Mouse (Mus musculus) adrenal gland (tissue): ENCODE results near the gene Man2a2.
"Not testable (repeated sequence)": the region's sequence is repeated elsewhere in the genome, so short reads cannot be mapped to it uniquely, and the experiment has no call there.

ENCODE experiments used
- intact Hi-C: fragments of 180-260 bp; cut with DNase I; formaldehyde crosslinking; loops from one replicate; pipeline ENCODE4 v1.15.1; 2025

Man2a2 gene

DNA sequence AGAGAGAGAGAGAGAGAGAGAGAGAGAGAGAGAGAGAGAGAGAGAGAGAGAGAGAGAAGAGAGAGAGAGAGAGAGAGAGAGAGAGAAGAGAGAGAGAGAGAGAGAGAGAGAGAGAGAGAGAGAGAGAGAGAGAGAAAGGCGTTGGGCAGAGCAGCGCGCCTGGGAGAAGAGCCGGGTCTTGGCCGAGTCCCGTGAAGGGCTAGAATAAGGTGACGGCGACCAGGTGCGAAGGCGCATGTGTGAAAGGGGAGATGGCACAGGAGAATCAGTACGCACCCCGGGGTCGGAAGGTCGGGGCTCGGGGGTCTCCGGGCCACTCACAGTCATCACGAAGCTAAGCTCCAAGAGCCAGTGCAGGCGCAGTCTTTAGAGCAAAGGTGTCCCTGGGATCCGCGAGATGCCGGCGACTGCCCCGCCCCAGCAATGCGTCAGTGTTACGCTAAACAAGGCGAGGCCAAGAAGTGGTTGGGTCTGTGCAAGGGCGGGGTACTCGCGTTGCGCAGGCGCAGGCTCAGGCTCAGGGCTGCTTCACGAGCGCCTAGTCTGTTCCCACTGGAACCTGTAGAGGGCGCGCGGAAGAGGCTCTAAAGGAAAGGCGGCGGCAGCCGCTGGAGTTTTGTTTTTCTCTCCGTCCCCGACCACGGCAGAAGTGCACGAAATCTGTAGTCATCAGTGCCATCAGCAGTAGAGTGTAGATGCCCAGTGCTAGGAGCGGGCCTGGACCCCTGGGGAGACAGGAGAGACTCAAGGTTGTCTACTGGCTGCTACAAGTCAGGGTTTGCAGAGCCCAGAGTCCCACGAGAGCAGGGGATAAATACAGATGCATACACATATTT is 31.2 kb downstream of the Man2a2 start:
- intact Hi-C loops: no loop called here

DNA sequence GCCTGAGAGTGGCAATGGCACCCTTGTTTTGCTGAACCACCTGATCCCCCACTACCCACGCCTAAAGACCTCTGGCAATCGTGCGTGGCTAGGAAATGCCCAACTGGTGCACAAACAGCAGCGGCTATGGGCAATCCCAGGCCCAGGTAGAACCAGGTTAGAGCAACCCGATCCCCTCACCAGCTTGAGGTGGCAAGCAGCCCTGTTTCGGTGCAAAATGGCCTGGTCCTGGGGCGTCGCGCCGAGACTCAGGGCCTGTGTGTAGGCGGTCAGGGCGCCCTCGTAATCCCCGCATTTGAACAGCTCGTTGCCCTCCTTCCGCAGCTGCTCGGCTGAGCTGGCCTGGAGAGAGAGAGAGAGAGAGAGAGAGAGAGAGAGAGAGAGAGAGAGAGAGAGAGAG is 31.8 kb downstream of the Man2a2 start:
- intact Hi-C loops: no loop called here

DNA sequence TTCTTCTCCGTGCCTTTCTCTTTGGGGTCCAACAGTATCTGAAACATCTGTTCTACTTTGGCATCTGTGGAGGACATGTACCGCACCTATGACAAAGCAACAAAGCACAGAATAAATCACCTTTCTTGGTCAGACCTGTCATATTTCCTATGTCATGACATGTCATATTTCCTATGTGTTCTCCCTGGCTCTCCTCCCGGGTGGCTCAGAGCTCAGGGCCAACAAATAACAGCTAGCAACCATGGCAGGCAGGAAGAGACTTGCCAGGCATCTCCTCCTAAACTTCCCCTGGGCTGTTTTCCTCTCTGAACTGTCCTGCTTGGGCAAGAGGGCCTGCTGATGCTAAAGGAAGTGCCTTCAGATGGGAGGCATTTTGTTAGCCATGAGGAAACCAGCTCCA is 34.2 kb downstream of the Man2a2 start:
- intact Hi-C loops: no loop called here

DNA sequence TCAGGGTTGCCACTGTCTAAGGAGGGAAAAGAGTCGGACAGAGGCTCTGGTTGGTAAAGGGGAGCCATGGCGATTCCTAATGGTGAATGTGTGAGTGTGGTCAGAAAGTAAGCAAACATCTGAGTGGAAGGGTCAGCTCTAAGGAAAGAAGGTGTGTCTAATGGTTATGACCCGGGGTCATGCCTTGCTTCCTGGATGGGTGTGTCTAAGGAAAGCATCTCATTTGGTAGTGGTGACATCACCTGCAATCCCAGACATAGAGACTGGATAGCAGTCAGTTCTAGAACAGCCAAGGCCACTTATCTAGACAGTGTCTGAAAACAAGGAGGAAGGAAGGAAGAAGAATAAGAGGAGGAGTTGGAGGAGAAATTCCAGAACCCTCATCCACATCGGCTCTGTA is 36.3 kb downstream of the Man2a2 start:
- intact Hi-C loops: no loop called here

DNA sequence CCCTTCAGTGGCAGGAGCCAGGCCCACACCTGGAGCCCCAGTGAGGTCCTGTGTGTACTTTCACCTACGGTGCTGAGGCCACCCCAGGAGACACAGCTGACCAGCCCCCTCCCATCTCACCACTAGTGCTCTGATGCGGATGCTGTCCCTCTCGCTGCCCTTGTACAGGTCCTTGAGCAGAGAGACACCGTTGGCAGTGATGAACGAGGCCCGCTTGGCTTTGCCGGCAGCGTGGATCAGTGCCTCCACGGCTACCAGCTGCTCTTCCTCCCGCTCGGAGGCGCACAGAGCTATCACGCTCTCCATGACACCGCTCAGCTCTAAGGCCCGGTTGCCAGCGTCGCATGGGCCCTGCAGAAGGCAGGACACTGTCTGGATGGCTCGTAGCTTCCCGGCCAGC is 39.7 kb downstream of the Man2a2 start:
- intact Hi-C loops: no loop called here

DNA sequence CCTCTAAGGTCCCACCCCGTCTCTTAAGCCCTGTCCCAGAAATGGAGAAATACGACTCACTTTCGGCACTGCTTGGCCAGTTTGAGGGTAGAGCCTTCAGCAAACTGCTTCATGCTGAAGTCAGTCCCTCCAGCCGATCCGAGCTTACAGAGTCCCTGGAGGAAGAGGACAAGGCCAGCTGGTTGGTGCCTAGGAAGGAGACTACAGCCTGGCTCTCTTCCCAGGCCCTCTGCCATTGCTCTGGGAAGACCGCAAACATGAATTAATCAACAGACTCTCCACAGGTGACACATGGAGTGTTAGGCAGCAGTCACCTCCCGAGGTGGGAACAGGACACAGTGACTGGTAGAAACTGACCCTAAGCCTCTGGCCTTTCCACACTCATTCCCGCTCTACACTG is 40.9 kb downstream of the Man2a2 start:
- intact Hi-C loops: no loop called here

DNA sequence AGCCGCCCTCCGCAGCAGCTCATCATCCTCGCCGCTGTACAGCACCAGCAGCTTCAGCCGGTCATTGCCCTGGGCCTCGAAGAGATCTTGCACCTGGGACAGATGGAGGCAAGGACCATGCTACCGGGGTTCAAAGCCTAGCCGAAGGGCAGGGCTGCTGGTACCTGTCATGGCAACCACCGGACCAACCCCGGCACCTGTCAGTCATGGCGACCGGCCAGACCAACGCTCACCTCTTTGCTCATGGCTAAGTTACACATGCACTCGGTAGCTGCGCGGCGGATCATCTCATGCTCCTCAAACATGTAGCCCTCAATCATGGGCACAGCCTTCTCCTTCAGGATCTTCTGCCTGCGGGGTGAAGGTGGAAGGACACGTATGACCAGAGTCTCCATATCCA is 45.1 kb downstream of the Man2a2 start:
- intact Hi-C loops: no loop called here

DNA sequence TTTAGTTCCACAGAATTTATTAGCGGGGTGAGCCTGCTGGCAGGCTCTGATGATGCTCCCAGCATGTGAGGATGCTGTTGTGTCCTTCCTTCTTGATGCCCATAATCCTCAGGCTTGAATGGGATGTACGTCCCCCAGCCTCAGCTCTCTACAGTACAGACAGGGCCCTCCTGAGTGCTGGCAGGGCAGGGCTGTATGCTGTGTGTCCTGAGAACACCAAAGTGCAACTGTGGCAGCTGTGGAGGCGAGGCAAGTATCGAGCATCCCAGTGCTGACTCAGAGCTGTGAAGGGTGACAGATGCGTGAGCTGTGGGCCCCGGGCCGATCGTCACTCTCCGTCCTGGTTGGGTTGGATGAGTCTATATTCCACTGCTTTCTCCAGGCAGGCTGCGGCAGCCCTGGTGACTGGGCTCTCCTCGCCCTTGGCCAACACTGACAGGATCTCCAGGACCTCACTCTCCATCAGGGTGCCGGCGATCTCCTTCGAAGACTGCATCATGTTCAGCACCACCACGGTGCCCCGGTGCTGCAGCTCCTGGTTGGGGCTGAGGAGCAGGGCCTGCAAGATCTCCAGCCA is 45.8 kb downstream of the Man2a2 start:
- intact Hi-C loops: no loop called here

DNA sequence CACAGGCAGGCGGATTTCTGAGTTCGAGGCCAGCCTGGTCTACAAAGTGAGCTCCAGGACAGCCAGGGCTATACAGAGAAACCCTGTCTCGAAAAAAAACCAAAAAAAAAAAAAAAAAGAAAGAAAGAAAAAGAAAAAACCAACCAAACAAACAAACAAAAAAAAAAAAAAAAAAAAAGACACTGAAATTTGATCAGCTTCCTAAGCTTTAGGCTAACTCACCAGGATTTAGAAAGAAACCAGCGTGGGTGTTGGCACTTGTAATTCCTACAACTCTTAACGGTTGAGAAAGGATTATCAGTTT is 46.4 kb downstream of the Man2a2 start:
- intact Hi-C loops: not testable (repeated sequence)

DNA sequence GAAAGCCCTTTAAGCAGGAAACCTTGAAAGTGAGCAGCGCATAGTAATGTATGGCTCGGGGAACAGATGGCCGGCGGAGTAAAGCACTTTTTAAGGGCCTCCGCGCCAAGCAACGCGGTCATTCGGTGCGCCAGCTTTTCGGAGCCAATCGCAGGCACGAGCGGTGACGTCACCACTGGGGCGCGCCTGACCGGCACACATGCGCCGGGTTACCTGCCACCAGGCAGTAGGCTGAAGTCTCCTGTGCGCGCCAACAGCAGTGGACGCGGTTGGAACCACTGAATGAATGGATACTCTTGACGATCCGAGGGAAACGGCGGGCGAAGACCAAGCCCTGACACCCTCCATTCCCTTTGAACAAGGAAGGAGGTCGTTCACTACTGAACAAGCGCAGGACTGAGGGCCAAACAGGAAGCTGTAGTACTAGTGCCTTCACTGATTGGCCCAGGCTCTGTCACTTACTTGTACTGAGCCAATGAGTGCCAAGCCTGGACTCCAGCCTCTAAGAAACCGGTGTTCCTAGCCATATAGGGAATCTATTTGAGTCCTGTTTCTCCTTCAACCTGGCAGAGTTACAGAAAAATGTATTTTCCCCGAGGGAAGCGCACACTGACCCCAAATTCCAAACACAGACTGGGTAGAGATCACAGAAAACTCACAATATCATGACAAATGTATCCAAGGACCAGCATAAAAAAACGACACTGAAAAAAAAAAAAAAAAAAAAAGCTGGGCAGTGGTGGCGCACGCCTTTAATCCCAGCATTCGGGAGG is 46.9 kb downstream of the Man2a2 start, which contains the start of gene Rccd1:
TSS of gene Rccd1 (minus strand) at position 412 of the 773 bp plus-strand sequence.
- intact Hi-C loops: no loop called here

DNA sequence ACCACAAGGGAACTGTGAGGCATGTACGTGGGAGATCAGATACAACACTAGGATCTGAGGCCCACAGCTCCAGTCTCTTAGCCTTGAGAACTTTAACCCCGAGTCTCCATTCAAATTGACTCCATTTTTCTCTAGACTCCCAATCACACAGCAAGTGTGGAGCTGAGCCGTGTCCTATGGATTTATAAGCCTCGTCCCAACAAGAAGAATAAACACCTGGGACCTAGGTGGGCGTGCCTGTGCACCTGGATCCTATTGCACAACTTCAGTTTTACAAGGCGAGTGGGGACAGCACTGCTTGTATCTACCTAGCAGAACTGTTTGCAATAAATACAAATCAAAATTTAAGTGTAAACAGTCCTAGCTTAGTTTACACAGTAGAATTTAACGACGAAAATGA is 47.8 kb downstream of the Man2a2 start:
- intact Hi-C loops: no loop called here

DNA sequence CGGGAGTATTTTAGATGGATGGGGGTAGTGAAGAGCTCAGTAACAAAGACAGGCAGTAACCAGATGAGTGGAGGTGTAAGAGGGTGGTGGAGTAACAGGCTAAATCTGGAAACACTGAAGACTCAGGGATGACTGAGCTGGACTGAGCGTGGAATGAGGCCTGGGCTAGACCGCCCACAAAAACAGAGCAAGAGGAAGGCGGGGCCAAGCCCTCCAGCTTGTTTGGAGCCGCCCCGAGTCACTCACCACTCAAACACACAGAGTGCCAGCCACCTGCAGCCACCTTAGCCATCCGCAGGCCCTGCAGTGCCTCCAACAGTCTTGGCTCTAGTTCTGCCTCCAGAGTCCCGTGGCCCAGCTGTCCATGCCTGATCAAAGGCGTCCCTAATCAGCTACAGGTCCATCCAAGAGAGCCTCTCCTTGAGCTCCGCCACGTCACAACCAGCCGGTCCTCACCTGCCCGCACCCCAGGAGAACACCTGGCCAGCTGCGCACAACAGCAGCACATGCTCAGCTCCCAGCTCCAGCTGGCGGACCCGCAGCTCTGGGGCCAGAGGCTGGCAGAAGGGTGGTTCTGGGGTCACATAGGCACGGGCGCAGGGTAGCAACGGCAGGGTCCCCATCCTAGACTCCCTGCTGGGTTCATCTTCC is 51.2 kb downstream of the Man2a2 start:
- intact Hi-C loops: no loop called here

DNA sequence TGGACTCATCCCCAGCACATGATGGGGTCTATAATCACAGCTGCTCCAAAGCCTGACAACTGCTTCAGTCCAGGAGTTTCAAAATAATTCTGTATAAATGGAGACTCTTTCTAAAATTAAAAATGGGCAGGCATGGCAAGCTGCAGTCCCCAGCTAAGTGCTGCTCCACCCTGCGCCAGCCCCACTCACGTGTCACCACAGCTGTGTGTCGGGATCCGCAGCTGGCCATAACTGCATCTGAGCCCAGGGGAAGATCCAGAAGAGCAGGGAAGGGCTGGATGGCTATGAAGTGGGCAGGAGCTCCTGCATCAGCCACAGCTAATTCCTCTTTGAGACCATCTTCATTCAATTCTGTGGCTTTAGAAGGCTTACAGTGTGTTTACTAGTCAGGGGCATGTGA is 52.5 kb downstream of the Man2a2 start:
- intact Hi-C loops: no loop called here

DNA sequence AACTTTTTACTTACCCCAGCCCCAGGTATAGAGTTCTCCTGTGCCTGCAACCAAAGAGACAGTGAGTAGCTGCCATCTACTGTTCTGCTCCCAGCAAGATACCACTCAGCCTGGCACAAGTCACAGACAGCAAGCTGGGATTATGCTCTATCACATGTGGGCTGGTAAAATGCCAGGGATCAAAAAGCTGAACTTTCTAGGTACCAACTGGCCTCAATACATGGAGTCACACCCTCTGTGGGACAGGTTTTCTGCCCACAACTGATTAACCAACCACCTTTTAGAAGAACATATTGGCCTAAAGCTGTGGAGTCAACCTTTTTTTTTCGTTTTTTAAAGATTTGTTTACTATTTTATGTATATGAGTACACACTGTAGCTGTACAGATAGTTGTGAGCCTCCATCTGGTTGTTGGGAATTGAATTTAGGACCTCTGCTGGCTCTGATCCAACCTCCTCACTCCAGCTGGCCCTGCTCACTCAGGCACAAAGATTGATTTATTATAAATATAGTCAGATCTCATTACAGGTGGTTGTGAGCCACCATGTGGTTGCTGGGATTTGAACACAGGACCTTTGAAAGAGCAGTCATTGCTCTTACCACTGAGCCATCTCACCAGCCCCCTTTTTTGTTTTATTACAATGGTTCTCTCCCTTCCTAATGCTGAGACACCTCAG is 53.6 kb downstream of the Man2a2 start:
- intact Hi-C loops: no loop called here

DNA sequence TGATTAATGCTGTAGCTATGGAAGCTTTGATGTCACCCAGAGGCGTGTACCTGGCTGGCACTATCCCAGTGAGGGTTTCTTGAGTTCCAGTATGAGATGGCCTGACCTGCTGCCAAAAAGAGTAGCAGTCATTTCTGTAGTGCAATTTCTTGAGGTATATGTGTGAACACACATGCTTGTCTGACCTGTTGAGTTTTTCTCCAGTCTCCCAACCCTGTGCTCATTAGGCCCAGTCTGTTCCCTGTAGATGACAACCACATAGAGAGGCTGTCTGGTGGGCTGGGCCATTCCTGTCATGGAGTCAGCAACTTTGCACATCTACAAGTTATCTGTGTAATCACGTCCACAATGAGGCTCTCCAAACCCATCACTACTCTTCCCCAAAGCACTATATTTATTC is 55.4 kb downstream of the Man2a2 start:
- intact Hi-C loops: no loop called here

DNA sequence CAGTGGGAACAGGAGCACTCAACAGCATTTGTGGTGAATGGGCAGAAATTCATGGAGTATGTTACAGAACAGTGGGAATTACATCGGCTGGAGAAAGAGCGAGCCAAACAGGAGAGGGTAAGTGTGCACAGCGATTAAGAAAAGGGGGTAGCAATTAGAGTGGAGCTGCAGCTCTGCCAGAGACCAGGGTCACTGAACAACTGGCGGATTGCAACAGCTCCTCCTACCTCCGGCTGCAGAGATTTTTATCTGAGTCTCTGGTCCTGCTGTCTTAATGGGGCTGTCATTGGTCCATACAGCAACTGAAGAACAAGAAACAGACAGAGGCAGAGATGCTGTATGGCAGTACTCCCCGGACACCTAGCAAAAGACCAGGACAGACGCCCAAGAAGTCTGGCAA is 60.4 kb downstream of the Man2a2 start:
- intact Hi-C loops: no loop called here

DNA sequence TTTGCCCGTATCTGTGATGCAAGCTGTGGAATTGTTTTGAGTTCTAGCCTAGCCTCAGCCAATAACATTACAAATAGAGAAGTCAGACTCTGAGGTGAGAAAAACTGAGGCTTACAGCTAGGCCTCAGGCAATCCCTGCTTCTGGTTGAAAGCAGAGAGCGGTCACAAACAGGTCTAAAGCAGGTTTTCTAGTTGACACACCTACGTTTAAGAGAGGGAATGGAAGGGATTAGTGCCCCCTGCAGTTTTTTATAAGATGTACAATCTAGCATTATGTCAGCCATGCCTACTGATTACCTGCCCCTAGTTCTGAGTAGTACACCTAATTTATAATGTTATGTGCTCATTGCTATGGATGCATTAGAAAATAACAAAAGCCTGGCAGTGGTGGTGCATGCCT is 63.4 kb downstream of the Man2a2 start:
- intact Hi-C loops: no loop called here

DNA sequence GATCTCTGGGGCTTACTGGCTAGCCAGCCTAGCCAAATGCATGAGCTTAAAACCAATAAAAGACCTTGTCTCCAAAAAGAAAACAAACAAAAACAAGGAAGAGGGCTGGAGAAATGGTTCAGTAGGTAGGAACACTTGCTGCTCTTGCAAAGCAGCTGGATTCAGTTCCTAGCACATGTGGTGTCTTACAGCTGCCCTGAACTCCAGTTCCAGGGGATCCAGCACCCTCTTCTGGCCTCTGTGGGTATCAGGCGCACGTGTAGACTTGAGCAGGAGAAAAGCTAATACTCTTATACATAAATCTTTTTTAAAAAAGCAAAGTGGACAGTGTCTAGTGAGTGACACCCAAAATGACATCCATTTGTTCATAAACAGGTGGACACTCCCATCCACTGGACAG is 69.7 kb downstream of the Man2a2 start:
- intact Hi-C loops: no loop called here

DNA sequence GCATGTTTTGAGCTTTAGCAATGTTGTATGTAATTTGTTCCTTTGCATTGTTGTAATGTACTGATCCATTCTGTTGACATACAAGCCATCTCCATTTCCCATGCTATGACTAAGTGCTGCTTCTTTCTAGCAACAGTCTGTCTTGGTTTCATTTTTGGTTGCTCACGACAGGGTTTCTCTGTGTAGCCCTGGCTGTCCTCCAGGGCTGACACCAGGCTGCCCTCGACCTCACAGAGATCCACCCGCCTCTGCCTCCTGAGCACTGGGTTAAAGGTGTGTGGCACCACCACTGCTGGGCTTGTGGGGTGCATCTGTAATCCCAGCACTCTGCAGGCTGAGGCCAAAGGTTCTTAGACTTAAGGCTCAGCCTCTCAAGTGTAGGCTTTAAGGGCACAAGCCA is 71.6 kb downstream of the Man2a2 start:
- intact Hi-C loops: no loop called here
